Mouse (Mus musculus) myocyte (in vitro differentiated cells): ENCODE data around the gene Pde4d. TPM values are rescaled to one million over a fixed set of nuclear protein-coding genes. Genes with fewer than 3 reads are reported as not detected.
A peak's percentile ranks its signal among the peaks of the same experiment; 100 is the strongest.

Experiments
- H3K27me3 ChIP-seq: one replicate; pipeline ENCODE4 v1.6.1; 2011; ENCODE audit not compliant: control insufficient read depth, insufficient read depth, insufficient read length
- H3K36me3 ChIP-seq: one replicate; pipeline ENCODE4 v1.6.1; 2011; ENCODE audit not compliant: control insufficient read depth, insufficient read depth
- H3K4me2 ChIP-seq: one replicate; pipeline ENCODE4 v1.6.1; 2011; ENCODE audit warnings: low read depth, control low read depth
- H3K4me3 ChIP-seq: one replicate; pipeline ENCODE4 v1.5.1; 2011; ENCODE audit warnings: mild to moderate bottlenecking, control low read depth, moderate library complexity
- H3K79me2 ChIP-seq: one replicate; pipeline ENCODE4 v1.6.1; 2011; ENCODE audit not compliant: control insufficient read depth, insufficient read depth
- H3ac ChIP-seq: one replicate; pipeline ENCODE4 v1.6.1; 2011; ENCODE audit not compliant: control insufficient read depth, insufficient read length
- CEBPB ChIP-seq: IDR thresholded peaks from 2 replicates; pipeline ENCODE4 v1.6.1; 2011; ENCODE audit warnings: mild to moderate bottlenecking, moderate library complexity; ENCODE audit not compliant: poor library complexity, insufficient read depth, severe bottlenecking
- E2F4 ChIP-seq: IDR thresholded peaks from one replicate; pipeline ENCODE4 v1.6.1; 2011; ENCODE audit warnings: mild to moderate bottlenecking, control low read depth, moderate library complexity; ENCODE audit not compliant: insufficient read depth
- MAX ChIP-seq: IDR thresholded peaks from one replicate; pipeline ENCODE4 v1.6.1; 2011; ENCODE audit warnings: low read depth, mild to moderate bottlenecking, control low read depth
- MYOD1 ChIP-seq, 3 experiments: IDR thresholded peaks; one replicate each; pipeline ENCODE4 v1.6.1; 2011; ENCODE audit warnings: control low read depth in 2 of 3, low read depth in 2 of 3, mild to moderate bottlenecking in 2 of 3, moderate library complexity in 1 of 3; ENCODE audit not compliant: insufficient read length in 2 of 3, control insufficient read depth in 1 of 3
- MYOG ChIP-seq, 3 experiments: IDR thresholded peaks; one replicate each; pipeline ENCODE4 v1.6.1; 2011; ENCODE audit warnings: control low read depth in 2 of 3, low read depth in 2 of 3, mild to moderate bottlenecking in 2 of 3; ENCODE audit not compliant: insufficient read length in 2 of 3, control insufficient read depth in 1 of 3, insufficient read depth in 1 of 3
- POLR2A ChIP-seq: IDR thresholded peaks from one replicate; pipeline ENCODE4 v1.6.1; 2011; ENCODE audit warnings: low read depth, mild to moderate bottlenecking, control low read depth, moderate library complexity; ENCODE audit not compliant: insufficient read length
- POLR2AphosphoS2 ChIP-seq: IDR thresholded peaks from one replicate; pipeline ENCODE4 v1.6.1; 2011; ENCODE audit warnings: low read depth, control low read depth; ENCODE audit not compliant: insufficient read length
- REST ChIP-seq: IDR thresholded peaks from one replicate; pipeline ENCODE4 v1.6.1; 2011; ENCODE audit warnings: mild to moderate bottlenecking, control low read depth, moderate library complexity; ENCODE audit not compliant: insufficient read depth, insufficient read length
- SRF ChIP-seq: IDR thresholded peaks from one replicate; pipeline ENCODE4 v1.6.1; 2011; ENCODE audit warnings: low read depth; ENCODE audit not compliant: control insufficient read depth, insufficient read length
- TCF12 ChIP-seq: IDR thresholded peaks from one replicate; pipeline ENCODE4 v1.6.1; 2011; ENCODE audit warnings: mild to moderate bottlenecking, control low read depth; ENCODE audit not compliant: poor library complexity, insufficient read depth, severe bottlenecking
- TCF3 ChIP-seq: IDR thresholded peaks from one replicate; pipeline ENCODE4 v1.6.1; 2011; ENCODE audit warnings: low read depth, control low read depth; ENCODE audit not compliant: insufficient read length
- USF1 ChIP-seq: IDR thresholded peaks from one replicate; pipeline ENCODE4 v1.6.1; 2011; ENCODE audit warnings: low read depth, mild to moderate bottlenecking, control low read depth, moderate library complexity
- polyA plus RNA-seq: library from polyadenylated mRNA; unstranded; fragments of >200 nt; fragmentation: generic; extraction: Trizol; gene quantifications from one replicate; pipeline ENCODE4 v1.2.1, GENCODE M21; 2012; ENCODE audit warnings: missing spikeins

Pde4d gene
- polyA plus RNA-seq, 1 experiment, result 8.2 TPM

DNA sequence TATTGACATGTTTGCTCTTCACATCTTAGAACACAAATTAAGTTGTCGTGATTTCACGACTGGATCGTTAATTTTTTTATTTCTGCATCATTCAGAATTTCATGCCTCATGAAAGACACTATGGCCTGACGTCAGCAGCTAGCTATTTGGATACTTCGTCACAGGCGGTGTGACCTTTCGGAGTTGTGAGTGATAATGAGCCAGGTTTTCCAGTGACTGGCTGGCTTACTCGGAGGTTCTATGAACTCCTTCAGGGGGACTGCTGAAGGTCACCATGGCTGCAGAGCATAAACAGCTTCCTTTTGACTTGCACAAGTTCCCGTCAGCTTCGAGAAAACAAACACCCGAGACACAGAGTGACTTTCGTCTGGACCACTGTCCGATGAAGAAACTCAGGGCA, 1311.3 kb downstream of the Pde4d start:
- H3K4me3 ChIP-seq, result no peak overlapping the region
- H3K4me2 ChIP-seq, result no peak overlapping the region
- H3ac ChIP-seq, result no peak overlapping the region
- no peaks in the 10 kb centered on the region for H3K27me3 ChIP-seq
- no peaks in the 10 kb centered on the region for H3K79me2 ChIP-seq
- no peaks in the 10 kb centered on the region for H3K36me3 ChIP-seq
- TF ChIP-seq TCF12, result no peak
- TF ChIP-seq MYOD1 (IDR thresholded peaks at IDR 0.05; ENCODE audit: control insufficient read depth in 1 of 3, insufficient read length in 2 of 3, low read depth in 2 of 3), result no peak
- no peak for TF ChIP-seq POLR2A
- no peak for TF ChIP-seq REST
- TF ChIP-seq SRF, result no peak
- TF ChIP-seq E2F4, result no peak
- no peak for TF ChIP-seq MYOG (IDR thresholded peaks at IDR 0.05; ENCODE audit: control insufficient read depth in 1 of 3, insufficient read depth in 1 of 3, insufficient read length in 2 of 3, low read depth in 2 of 3)
- TF ChIP-seq POLR2AphosphoS2, result no peak
- no peak for TF ChIP-seq CEBPB
- TF ChIP-seq USF1, result no peak
- TF ChIP-seq TCF3, result no peak
- no peak for TF ChIP-seq MAX

DNA sequence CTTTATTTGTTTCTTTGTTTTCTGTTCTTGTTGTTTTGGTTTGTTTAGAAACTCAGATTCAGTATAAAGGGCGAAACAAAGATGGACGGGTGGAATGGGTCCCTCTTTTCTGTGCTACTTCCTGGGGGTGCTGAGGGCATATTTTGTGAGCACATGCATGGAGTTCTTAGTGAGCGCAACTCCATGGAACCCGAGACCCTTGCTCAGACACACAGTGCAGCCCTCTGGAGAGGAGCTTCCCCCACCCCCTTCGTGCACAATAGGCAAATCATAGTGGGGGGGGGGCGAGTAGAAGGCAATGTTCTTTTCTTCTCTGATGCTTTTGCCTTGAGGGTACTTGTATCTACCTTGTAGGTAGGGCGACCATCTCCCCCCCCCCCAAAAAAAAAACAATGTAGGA, 1325.0 kb downstream of the Pde4d start:
- TF ChIP-seq REST, result no peak
- no peak for TF ChIP-seq CEBPB
- TF ChIP-seq POLR2A, result no peak
- TF ChIP-seq SRF, result no peak
- TF ChIP-seq USF1, result no peak
- Histone ChIP-seq H3K79me2 (no peaks in the 10 kb centered on the region), H3K4me2 (no peak overlapping the region)

GRCm38 (mm10) chr13:109775197-109775596, 1325.4 kb downstream of the Pde4d start:
- peaks cover 23% of the 10 kb centered on the region for H3K36me3 ChIP-seq
- peak overlapping the region; percentile 81 for H3K4me2 ChIP-seq
- H3ac ChIP-seq, result no peak overlapping the region
- H3K4me3 ChIP-seq, result no peak overlapping the region
- H3K27me3 ChIP-seq, result no peaks in the 10 kb centered on the region
- TF ChIP-seq TCF12 (no peak), POLR2A (no peak), SRF (no peak), TCF3 (no peak), MYOG (IDR thresholded peaks at IDR 0.05; ENCODE audit: control insufficient read depth in 1 of 3, insufficient read depth in 1 of 3, insufficient read length in 2 of 3, low read depth in 2 of 3) (no peak), E2F4 (no peak), USF1 (no peak), POLR2AphosphoS2 (no peak), MYOD1 (IDR thresholded peaks at IDR 0.05; ENCODE audit: control insufficient read depth in 1 of 3, insufficient read length in 2 of 3, low read depth in 2 of 3) (no peak), REST (no peak), CEBPB (no peak), MAX (no peak)
- no peaks in the 10 kb centered on the region for H3K79me2 ChIP-seq

More for the DNA sequence above, 1325.0 kb downstream of the Pde4d start:
- H3ac ChIP-seq, result no peak overlapping the region
- no peak overlapping the region for H3K4me3 ChIP-seq
- peaks cover 26% of the 10 kb centered on the region for H3K36me3 ChIP-seq
- no peaks in the 10 kb centered on the region for H3K27me3 ChIP-seq

DNA sequence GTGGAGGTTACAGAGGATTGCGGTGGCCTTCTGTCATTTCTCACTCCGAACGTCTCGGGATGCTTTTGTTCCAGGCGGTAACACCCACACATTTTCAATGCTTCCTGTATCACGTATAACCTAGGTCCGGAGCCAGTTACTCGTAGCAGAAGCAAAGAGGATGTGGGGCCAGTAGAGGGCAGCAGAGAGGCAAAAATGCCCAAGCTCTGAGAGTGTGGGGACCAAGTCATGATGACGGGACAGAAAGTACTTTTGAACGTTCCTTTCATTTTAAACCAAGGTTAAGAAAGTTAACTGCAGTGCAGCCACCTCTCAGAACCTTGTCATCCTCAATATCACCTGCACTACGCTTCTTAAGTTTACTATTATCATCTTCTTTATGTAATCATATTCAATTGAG, 1326.4 kb downstream of the Pde4d start:
- peaks cover 14% of the 10 kb centered on the region for H3K36me3 ChIP-seq
- H3ac ChIP-seq, result no peak overlapping the region
- H3K27me3 ChIP-seq, result no peaks in the 10 kb centered on the region
- TF ChIP-seq POLR2AphosphoS2, result no peak
- TF ChIP-seq MYOD1 (IDR thresholded peaks at IDR 0.05; ENCODE audit: control insufficient read depth in 1 of 3, insufficient read length in 2 of 3, low read depth in 2 of 3), result no peak
- TF ChIP-seq TCF12, result no peak
- no peak for TF ChIP-seq TCF3
- TF ChIP-seq MAX, result no peak
- no peak for TF ChIP-seq MYOG (IDR thresholded peaks at IDR 0.05; ENCODE audit: control insufficient read depth in 1 of 3, insufficient read depth in 1 of 3, insufficient read length in 2 of 3, low read depth in 2 of 3)
- no peak for TF ChIP-seq E2F4
- peak overlapping the region; percentile 81 for H3K4me2 ChIP-seq
- H3K79me2 ChIP-seq, result peaks cover 4% of the 10 kb centered on the region
- H3K4me3 ChIP-seq, result no peak overlapping the region

DNA sequence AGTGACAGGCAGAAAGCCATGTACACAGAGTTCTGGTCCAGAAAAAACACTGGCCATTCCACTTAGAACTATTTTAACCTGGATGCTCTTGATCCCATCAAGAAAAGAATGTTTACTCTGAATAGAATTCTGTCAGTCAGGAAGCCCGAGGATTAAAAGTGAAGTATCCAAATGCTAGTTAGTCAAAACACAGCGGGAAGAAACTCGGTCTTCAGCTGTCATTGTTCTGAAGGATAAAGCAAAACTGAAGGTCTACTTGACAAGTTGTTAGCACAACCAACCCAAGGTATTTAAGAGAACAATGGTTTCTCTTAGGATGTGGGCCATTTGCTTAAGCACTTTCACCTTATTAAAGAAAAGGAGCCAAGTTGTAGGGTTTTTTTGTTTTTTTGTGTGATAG, 1327.2 kb downstream of the Pde4d start:
- H3K79me2 ChIP-seq, result peaks cover 4% of the 10 kb centered on the region
- no peak overlapping the region for H3ac ChIP-seq
- H3K4me3 ChIP-seq, result no peak overlapping the region
- H3K36me3 ChIP-seq, result peaks cover 5% of the 10 kb centered on the region
- TF ChIP-seq REST (no peak), TCF3 (no peak), E2F4 (no peak), SRF (no peak), USF1 (no peak), MAX (no peak), POLR2AphosphoS2 (no peak), POLR2A (no peak), TCF12 (no peak), CEBPB (no peak)
- peak overlapping the region; percentile 81 for H3K4me2 ChIP-seq
- no peaks in the 10 kb centered on the region for H3K27me3 ChIP-seq
